Mouse (Mus musculus) layer of hippocampus, adult 2 months (tissue): ENCODE results near the gene Szrd1. TPM values are rescaled to one million over a fixed set of nuclear protein-coding genes. Genes with fewer than 3 reads are reported as not detected.
A peak's percentile ranks its signal among the peaks of the same experiment; 100 is the strongest.
"Not testable (repeated sequence)": the region's sequence is repeated elsewhere in the genome, so short reads cannot be mapped to it uniquely, and the experiment has no call there.

Experiments used
- DNase-seq, 2 experiments: peaks; one replicate each; pipeline ENCODE4 v3.0.0; 2022; ENCODE audit warnings: low spot score in 2 of 2
- H3K27ac ChIP-seq: fragments of 200-600 bp; 2 replicates; pipeline ENCODE4 v1.8.1; 2022
- H3K4me3 ChIP-seq: fragments of 200-600 bp; 2 replicates; pipeline ENCODE4 v1.8.1; 2022; ENCODE audit warnings: mild to moderate bottlenecking
- CTCF ChIP-seq: fragments of 200-600 bp; conservative IDR thresholded peaks from 2 replicates; pipeline ENCODE4 v1.8.1; 2022; ENCODE audit warnings: antibody characterized with exemption, mild to moderate bottlenecking, moderate library complexity
- total RNA-seq, 2 experiments: library from RNA; stranded (reverse); gene quantifications; 2 replicates each; pipeline ENCODE4 v1.2.3; 2021

Szrd1 gene
- total RNA-seq, 2 experiments from 2014 or later, result 49.7 to 54.3 TPM

GRCm38 (mm10) chr4:141163729-141164128 lies 24.2 kb upstream of the Szrd1 start:
- TF ChIP-seq CTCF, result no peak
- no peak for DNase-seq

GRCm38 (mm10) chr4:141161699-141162208 lies 22.2 kb upstream of the Szrd1 start:
- H3K4me3 ChIP-seq, result no peak overlapping the region
- H3K27ac ChIP-seq, result no peak overlapping the region
- TF ChIP-seq CTCF, result no peak
- no peak for DNase-seq

More at GRCm38 (mm10) chr4:141163729-141164128, 24.2 kb upstream of the Szrd1 start:
- no peak overlapping the region for H3K4me3 ChIP-seq
- no peak overlapping the region for H3K27ac ChIP-seq

GRCm38 (mm10) chr4:141160193-141160592 lies 20.6 kb upstream of the Szrd1 start:
- no peak for TF ChIP-seq CTCF

GRCm38 (mm10) chr4:141159666-141160065 lies 20.1 kb upstream of the Szrd1 start:
- DNase-seq, result no peak
- Histone ChIP-seq H3K27ac (no peak overlapping the region), H3K4me3 (no peak overlapping the region)
- no peak for TF ChIP-seq CTCF

More at GRCm38 (mm10) chr4:141160193-141160592, 20.6 kb upstream of the Szrd1 start:
- no peak for DNase-seq
- Histone ChIP-seq H3K27ac (no peak overlapping the region), H3K4me3 (no peak overlapping the region)

GRCm38 (mm10) chr4:141159093-141159492 lies 19.5 kb upstream of the Szrd1 start:
- H3K27ac ChIP-seq, result no peak overlapping the region
- H3K4me3 ChIP-seq, result no peak overlapping the region
- TF ChIP-seq CTCF, result no peak
- DNase-seq, result no peak

GRCm38 (mm10) chr4:141158609-141159008 lies 19.0 kb upstream of the Szrd1 start:
- Histone ChIP-seq H3K4me3 (no peak overlapping the region), H3K27ac (no peak overlapping the region)
- TF ChIP-seq CTCF, result no peak

GRCm38 (mm10) chr4:141157485-141157884 lies 17.9 kb upstream of the Szrd1 start:
- no peak for TF ChIP-seq CTCF
- no peak overlapping the region for H3K4me3 ChIP-seq
- DNase-seq, result no peak
- H3K27ac ChIP-seq, result no peak overlapping the region

More at GRCm38 (mm10) chr4:141158609-141159008, 19.0 kb upstream of the Szrd1 start:
- DNase-seq, result no peak

GRCm38 (mm10) chr4:141149116-141149515 lies 9.5 kb upstream of the Szrd1 start:
- TF ChIP-seq CTCF, result no peak
- DNase-seq, result no peak
- H3K4me3 ChIP-seq, result peak overlapping the region; percentile 94
- H3K27ac ChIP-seq, result no peak overlapping the region

GRCm38 (mm10) chr4:141148009-141148801 lies 8.6 kb upstream of the Szrd1 start:
- peak; percentile 46 for TF ChIP-seq CTCF
- no peak for DNase-seq
- Histone ChIP-seq H3K4me3 (peak overlapping the region; percentile 94), H3K27ac (peak overlapping the region; percentile 94)

- Histone ChIP-seq H3K27ac (peak within 1 kb of the TSS; percentile 94), H3K4me3 (peak within 1 kb of the TSS; percentile 94)
- peak; percentile 89 for TF ChIP-seq CTCF
- DNase-seq, result peak; percentile 90 to 95
Measured at GRCm38 (mm10) chr4:141147112-141148008, 7.8 kb upstream of the Szrd1 start, which contains the start of gene Fbxo42. TSS of gene Fbxo42 (plus strand) at chr4:141147913.

GRCm38 (mm10) chr4:141146491-141147033 lies 7.0 kb upstream of the Szrd1 start:
- DNase-seq, result no peak
- H3K27ac ChIP-seq, result no peak overlapping the region
- peak; percentile 11 for TF ChIP-seq CTCF
- no peak overlapping the region for H3K4me3 ChIP-seq

- not testable (repeated sequence) for H3K27ac ChIP-seq, DNase-seq, H3K4me3 ChIP-seq
Measured at GRCm38 (mm10) chr4:141145124-141145523, 5.5 kb upstream of the Szrd1 start.

- peak; percentile 99 for TF ChIP-seq CTCF
- H3K27ac ChIP-seq, result no peak overlapping the region
- no peak overlapping the region for H3K4me3 ChIP-seq
- DNase-seq, result peak; percentile 76 to 78
Measured at GRCm38 (mm10) chr4:141142285-141142811, 2.8 kb upstream of the Szrd1 start.
